Mouse (Mus musculus) small intestine, adult 2 months (tissue): ENCODE results near the gene Lypd3.

Experiments
- CTCF ChIP-seq: fragments of 200-500 bp; IDR thresholded peaks from 2 replicates; pipeline ENCODE4 v1.5.1; 2012; ENCODE audit warnings: low read depth, mild to moderate bottlenecking, control low read depth, inconsistent platforms, low read length, moderate library complexity, mixed read lengths; ENCODE audit not compliant: insufficient replicate concordance, insufficient read length; ENCODE audit errors: extremely low read depth
- POLR2A ChIP-seq: fragments of 200-500 bp; IDR thresholded peaks from 2 replicates; pipeline ENCODE4 v1.6.1; 2012; ENCODE audit warnings: low read depth, mild to moderate bottlenecking, control low read depth, inconsistent platforms, low read length, moderate library complexity

DNA sequence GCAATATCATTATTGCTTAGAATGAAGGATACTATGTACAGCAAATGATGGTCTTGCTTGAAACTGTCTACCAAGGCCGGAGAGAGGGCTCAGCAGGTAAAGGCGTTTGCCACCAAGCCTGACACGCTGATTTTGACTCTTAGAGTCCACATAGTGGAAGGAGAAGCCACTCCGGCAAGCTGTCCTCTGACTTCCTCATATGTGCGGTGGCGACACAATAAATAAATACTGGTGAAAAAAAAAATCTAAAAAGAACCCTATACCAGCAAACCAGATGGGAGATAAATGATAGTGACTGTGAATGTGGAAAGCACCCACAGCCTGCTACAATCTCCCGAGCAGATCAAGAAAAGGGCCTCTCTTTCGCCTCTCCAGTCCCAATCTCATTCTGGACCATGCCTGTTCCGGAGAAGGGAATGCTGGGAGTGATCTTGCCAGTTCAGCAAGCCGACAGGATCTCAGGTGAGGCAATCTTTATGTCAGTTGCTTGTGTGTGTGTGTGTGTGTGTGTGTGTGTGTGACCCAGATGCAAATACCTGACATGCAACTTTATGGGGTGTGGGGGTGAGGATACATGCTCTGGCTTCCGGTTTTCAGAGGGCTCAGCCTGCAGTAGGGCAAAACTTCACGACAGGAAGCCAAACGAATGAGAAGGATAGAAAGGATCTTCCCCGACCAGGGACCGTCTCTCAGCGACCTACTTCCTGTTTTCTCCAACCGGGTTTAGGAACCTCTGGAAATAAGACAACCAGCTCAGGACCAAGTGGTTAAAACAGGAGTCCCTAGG, 25.0 kb downstream of the Lypd3 start:
- no peak for TF ChIP-seq CTCF
- no peak for TF ChIP-seq POLR2A
